ENCODE assay signal across 7 mouse cellular contexts in genomic region chr6:119543803-119544517, GRCm38 (mm10). TPM values are rescaled to one million over a fixed set of nuclear protein-coding genes. Genes with fewer than 3 reads are reported as not detected.
A peak's percentile ranks its signal among the peaks of the same experiment; 100 is the strongest.
DNase-seq lines count a peak whose midpoint lies in the region; ATAC-seq and TF ChIP-seq lines count a peak whose summit lies in the region.

Gene Wnt5b (minus strand): TSS chr6:119544347.

- no peak for TF ChIP-seq POLR2A in olfactory bulb, adult 2 months (IDR thresholded peaks at IDR 0.05; ENCODE audit: insufficient read depth, low read depth, low read length)

- H3K9ac ChIP-seq in lung, embryonic 15.5 days: peak within 1 kb of the TSS; percentile 56
- peak within 1 kb of the TSS; percentile 77 for H3K9ac ChIP-seq in heart, embryonic 15.5 days
- H3K9ac ChIP-seq in limb, embryonic 15.5 days: peak within 1 kb of the TSS; percentile 70

- DNase-seq in lung, postnatal 36 days: no peak
- DNase-seq in embryo, embryonic 10.5 days (ENCODE audit: low spot score): peak; percentile 35
- no peak for DNase-seq in left cerebral cortex, adult 11 months (ENCODE audit: low spot score)

- H3K4me3 ChIP-seq in lung, embryonic 15.5 days: peak within 1 kb of the TSS; percentile 74
- peak within 1 kb of the TSS; percentile 77 for H3K4me3 ChIP-seq in heart, embryonic 15.5 days
- peak within 1 kb of the TSS; percentile 74 for H3K4me3 ChIP-seq in limb, embryonic 15.5 days
- peak within 1 kb of the TSS; percentile 70 for H3K4me3 ChIP-seq in olfactory bulb, adult 2 months (ENCODE audit: insufficient read depth, low read depth, low read length)

- H3K27ac ChIP-seq in lung, embryonic 15.5 days: no peak within 1 kb of the TSS
- peak within 1 kb of the TSS; percentile 42; the same call in 1 of the 2 replicates for H3K27ac ChIP-seq in heart, embryonic 15.5 days
- H3K27ac ChIP-seq in limb, embryonic 15.5 days: no peak within 1 kb of the TSS
- no peak within 1 kb of the TSS for H3K27ac ChIP-seq in olfactory bulb, adult 2 months (ENCODE audit: insufficient read depth, low read depth, low read length)

- peaks cover 50% of the 10 kb centered on the region for H3K27me3 ChIP-seq in lung, embryonic 15.5 days
- H3K27me3 ChIP-seq in heart, embryonic 15.5 days: peaks cover 39% of the 10 kb centered on the region
- peaks cover 7% of the 10 kb centered on the region for H3K27me3 ChIP-seq in limb, embryonic 15.5 days

- ATAC-seq in lung, embryonic 15.5 days (ENCODE audit: borderline replicate concordance, extremely low read depth, low FRiP score, low TSS enrichment): peak; percentile 74
- ATAC-seq in heart, embryonic 15.5 days (replicated peaks; ENCODE audit: insufficient number of reproducible peaks, insufficient read depth, low FRiP score, low read depth): peak; percentile 56
- ATAC-seq in limb, embryonic 15.5 days (ENCODE audit: insufficient number of reproducible peaks, low FRiP score, low TSS enrichment, low read depth): peak; percentile 60; the same call in 1 of the 2 replicates

- WGBS in lung, embryonic 15.5 days: under 1% methylated on average over 98 of the region's 120 CpGs
- under 1% methylated on average over 103 of the region's 120 CpGs for WGBS in heart, embryonic 15.5 days
- under 1% methylated on average over 107 of the region's 120 CpGs for WGBS in limb, embryonic 15.5 days
- WGBS in olfactory bulb, adult 2 months: 1% methylated on average over 116 of the region's 120 CpGs

- H3K4me1 ChIP-seq in lung, embryonic 15.5 days: peaks cover 7% of the 10 kb centered on the region; the same call in 1 of the 2 replicates
- peaks cover 12% of the 10 kb centered on the region for H3K4me1 ChIP-seq in heart, embryonic 15.5 days (replicated peaks)
- peaks cover 17% of the 10 kb centered on the region for H3K4me1 ChIP-seq in limb, embryonic 15.5 days
- H3K4me1 ChIP-seq in olfactory bulb, adult 2 months (ENCODE audit: control insufficient read depth, insufficient read depth, low read length): peaks cover 8% of the 10 kb centered on the region

- TF ChIP-seq CTCF in olfactory bulb, adult 2 months (IDR thresholded peaks at IDR 0.05; ENCODE audit: insufficient read depth, low read depth, low read length): no peak

- no peaks in the 10 kb centered on the region for H3K36me3 ChIP-seq in lung, embryonic 15.5 days
- no peaks in the 10 kb centered on the region for H3K36me3 ChIP-seq in heart, embryonic 15.5 days
- H3K36me3 ChIP-seq in limb, embryonic 15.5 days: no peaks in the 10 kb centered on the region

- H3K4me2 ChIP-seq in lung, embryonic 15.5 days: peak within 1 kb of the TSS; percentile 99
- peak within 1 kb of the TSS; percentile 96 for H3K4me2 ChIP-seq in heart, embryonic 15.5 days
- H3K4me2 ChIP-seq in limb, embryonic 15.5 days: peak within 1 kb of the TSS; percentile 94

- H3K9me3 ChIP-seq in lung, embryonic 15.5 days: no peaks in the 10 kb centered on the region
- no peaks in the 10 kb centered on the region for H3K9me3 ChIP-seq in heart, embryonic 15.5 days (replicated peaks)
- no peaks in the 10 kb centered on the region for H3K9me3 ChIP-seq in limb, embryonic 15.5 days

RNA-seq across cellular contexts. Expression of gene Wnt5b, which starts in this region (rescaled TPM):
- polyA plus RNA-seq in lung, embryonic 15.5 days (2015; fragmentation: Nextera tagmentation; extraction: Ambion mirVana): 7.7 and 8.2 TPM in 2 replicates
- 5.8 and 8.0 TPM in 2 replicates for polyA plus RNA-seq in heart, embryonic 15.5 days (2015; fragmentation: Nextera tagmentation; extraction: Ambion mirVana)
- polyA plus RNA-seq in limb, embryonic 15.5 days (2015; fragmentation: Nextera tagmentation; extraction: Ambion mirVana): 11.4 and 14.1 TPM in 2 replicates
- not detected in 2 replicates for polyA plus RNA-seq in olfactory bulb, adult 2 months (2012; ENCODE audit: insufficient read depth, insufficient read length, low replicate concordance, missing spikeins)
